Mouse (Mus musculus) v-Abl transformed pro-B cells (cell line): Measurements from ENCODE around the gene Ebi3.

Source experiments
- in situ Hi-C, 2 experiments: fragments of 400-800 bp; cut with MboI; formaldehyde crosslinking; loops; one replicate each; pipeline ENCODE4 v1.15.1; 2025; ENCODE audit not compliant: unreplicated experiment in 2 of 2

Ebi3 gene

DNA sequence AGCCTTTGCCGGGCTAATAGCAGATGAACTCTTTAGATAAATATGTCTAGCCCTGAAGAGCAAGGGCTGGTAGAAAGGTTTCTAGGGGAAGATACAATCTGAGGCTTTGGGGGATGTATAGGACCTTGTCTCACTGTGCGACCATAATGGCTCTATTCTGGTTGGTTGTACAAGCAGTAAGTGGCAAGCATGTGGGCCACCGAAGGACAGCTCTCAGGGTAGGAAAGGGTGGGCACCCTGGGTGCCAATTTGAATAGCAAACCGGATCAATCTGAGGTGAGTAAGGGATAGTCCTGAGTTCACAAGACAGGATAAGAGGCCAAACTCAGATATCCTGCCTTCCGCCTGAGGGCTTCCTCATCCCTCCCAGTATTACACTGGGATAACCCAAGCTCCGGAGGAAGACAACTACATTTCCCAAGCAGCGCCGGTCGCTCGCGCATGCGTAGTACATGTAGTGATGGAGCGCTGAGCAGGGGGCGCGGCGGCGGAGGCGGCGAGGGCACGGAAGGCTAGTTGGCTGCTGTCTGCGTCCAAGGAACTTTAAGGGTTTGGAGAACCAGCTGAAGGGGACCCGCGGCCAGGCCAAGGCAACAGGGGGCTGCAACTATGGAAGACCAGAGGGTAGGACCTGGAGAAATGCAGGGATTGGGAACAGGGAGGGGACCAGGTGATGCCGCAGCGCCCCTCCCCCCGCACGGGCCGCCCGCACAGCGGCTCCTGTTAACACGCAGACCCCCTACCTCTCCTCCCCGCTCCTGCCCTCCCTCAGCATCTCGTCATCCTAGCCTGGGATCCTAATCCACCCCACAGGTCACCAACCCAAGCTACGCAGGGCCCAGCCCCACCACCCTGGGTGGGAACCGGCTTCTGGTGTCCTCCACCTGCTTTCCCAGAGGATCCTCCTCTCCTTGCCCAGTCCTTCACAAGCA, 33.9 kb downstream of the Ebi3 start, which contains the start of gene Fsd1:
Gene Fsd1, plus strand, starts transcription at position 480 of the 932 bp plus-strand sequence.
- in situ Hi-C loops: no loop called here

- in situ Hi-C loops: no loop called here
Measured at GRCm38 (mm10) chr17:55990278-55990898, 37.9 kb downstream of the Ebi3 start.

DNA sequence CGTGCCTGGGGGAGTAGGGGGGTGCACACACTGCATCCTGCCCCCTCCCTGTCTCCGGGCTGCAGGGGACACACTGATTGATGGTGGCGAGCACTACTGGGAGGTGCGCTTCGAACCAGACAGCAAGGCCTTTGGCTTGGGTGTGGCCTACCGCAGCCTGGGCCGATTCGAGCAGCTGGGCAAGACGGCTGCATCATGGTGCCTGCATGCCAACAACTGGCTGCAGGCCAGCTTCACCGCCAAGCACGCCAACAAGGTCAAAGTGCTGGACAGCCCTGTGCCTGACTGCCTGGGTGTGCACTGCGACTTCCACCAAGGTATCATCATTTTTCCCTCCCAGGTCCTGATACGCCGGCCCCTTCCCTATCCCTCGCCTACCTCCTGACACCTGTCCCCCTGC, 43.6 kb downstream of the Ebi3 start:
- in situ Hi-C loops: no loop called here

DNA sequence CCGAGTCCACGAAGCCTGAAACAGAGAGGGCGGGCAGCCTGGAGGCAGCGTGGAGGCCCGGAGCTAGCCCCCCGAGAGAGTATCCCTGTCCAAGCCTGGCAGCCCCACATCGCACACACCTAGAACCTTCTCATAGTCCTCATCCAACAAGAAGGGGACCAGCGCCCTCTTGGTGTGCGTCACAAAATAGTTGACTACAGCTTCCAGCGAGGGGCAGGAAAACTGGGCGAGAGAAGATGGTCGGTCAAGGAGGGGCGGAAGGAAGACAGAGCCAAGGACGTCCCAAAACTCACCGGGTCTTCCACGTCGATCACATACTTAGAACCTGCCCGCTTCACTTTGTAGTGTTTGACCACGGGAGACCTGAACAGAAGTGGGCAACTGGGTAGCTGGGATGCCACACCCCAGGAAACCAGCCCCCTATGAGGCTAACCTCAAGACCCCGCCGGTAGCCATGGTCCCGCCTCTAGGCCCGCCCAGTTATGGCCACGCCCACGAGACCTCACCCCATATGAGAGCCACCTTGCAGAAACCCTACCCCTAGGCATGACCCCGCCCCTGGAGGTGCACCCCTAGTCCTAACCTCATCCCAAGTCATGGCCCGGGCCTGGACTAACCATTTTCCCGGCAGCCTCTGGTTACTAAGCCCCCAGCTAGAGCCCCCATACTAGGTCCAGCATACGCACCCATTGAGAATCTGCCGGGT, 47.5 kb downstream of the Ebi3 start:
- in situ Hi-C loops: no loop called here

DNA sequence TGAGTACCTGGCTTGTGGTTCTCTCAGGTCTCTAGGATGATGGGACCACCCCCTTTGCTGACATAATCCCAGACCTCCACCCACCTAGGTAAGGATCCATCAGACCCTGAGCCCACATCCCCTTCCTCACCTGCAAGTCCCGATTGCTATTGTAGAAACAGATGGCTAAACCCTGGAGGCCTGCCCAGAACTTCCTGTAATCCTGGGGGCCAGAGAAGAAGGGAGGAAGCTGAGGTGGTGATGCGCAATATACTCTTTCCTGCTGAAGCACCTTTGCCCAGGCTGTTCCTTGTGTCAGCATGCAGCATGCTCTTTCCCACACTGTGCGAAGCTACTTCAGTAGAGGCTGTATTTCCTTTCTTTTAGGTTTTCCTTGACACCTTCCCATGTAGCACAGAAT, 50.6 kb downstream of the Ebi3 start:
- in situ Hi-C loops: no loop called here

GRCm38 (mm10) chr17:56005415-56006061, 53.1 kb downstream of the Ebi3 start, which contains the start of the genes Stap2 and Mpnd:
TSS of gene Stap2 (minus strand) at chr17:56005584.
TSS of gene Mpnd (plus strand) at chr17:56005711.
- in situ Hi-C loops: no loop called here
